Mouse (Mus musculus): ENCODE results near the gene Cmip.

- TF ChIP-seq POLR2A (IDR thresholded peaks at IDR 0.05; ENCODE audit: borderline replicate concordance, insufficient read depth, low read length) (no peak), CTCF (IDR thresholded peaks at IDR 0.05; ENCODE audit: borderline replicate concordance, insufficient read depth, low read depth, low read length) (no peak)
Observed at GRCm38 (mm10) chr8:117335423-117335822, 78.6 kb downstream of the Cmip start.

All from cerebellum, adult 2 months (tissue).